Mouse (Mus musculus): ENCODE measurements around the gene Ptcd2. TPM values are rescaled to one million over a fixed set of nuclear protein-coding genes. Genes with fewer than 3 reads are reported as not detected.

Gene Ptcd2
- 10 to 100 TPM; 30.8 to 39.7 TPM for total RNA-seq (2021)
- polyA plus RNA-seq (2012; rRNA removed), result 10.0 and 15.0 TPM in 2 replicates
- long read RNA-seq, transcript Ptcd2-201 (10 exons, 1,704 nt), result major isoform, 29 of 31 reads
- long read RNA-seq, partial matches to known transcripts, result 2 of 31 reads
- long read RNA-seq, other reads (novel, unspliced or antisense), result 0 of 31 reads

DNA sequence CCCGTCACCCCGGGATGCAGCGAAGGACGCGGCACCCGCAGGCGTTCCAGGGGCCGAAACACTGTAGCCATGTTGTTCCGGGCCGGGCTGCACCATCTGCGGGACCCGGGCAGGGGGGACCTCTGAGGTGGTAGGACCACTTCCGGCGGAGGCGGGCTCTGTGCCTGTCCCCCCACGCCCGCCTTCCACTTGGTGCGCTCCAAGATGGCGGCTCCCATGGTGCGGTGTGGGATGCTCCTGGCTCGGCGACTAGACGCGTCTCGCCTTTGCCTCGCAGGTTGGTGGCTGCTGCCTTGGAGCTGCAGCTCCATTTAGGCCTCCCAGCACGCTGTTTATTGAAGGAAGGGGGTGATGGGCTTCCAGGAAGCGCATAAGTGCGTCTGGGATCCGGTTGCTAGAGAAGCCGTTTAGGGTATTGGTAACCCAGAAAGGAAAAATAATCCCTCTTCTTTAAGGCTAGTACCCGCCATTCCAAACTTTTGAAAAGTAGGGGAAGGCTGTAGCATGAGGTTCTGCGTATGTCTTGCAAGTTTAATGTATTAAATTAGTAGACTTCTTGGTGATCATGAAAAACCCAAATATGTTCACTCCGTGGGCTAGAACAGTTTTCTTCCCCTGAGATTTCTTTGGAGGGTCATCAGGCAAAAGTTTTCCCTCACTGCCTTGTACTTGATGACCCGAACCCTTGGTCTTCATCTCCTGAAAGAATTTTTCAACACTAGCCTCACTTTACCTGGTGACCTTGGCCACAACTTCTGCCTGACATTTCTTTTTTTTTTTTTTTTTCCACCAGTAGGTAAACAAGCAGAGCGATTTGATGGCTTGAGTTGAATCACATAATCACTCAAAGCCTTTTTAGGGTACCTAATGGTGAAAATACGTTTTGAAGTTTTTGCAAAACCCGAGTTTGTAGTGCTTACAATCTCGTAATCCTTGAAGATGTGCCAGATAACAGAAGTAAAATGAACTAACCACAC lies at the start of gene Ptcd2, which contains the start of gene Mrps27:
Ptcd2 (minus strand) TSS at position 107 of the 977 bp plus-strand sequence.
Mrps27 (plus strand) TSS at position 188 of the 977 bp plus-strand sequence.
- peak; percentile 99 for DNase-seq

DNA sequence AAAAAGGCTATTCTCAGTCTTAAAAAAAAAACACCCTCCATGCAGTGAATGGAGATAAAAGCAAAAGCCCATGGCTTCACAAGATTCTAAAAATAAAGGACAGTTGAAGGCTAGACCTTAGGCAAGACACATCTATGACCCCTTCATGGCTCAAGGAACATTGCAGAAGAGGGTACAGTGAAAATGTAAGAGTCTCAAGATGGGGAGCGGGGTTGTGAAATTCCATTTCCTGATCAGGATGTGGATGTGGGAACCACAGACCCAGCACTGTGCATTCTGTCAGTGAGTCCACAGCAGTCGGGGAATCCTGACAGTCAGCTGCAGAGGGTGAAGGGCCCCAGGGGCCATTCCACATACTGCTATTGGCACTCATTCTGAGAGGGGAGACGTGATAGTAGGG lies 48.6 kb upstream of the Ptcd2 start:
- no peak for DNase-seq

DNA sequence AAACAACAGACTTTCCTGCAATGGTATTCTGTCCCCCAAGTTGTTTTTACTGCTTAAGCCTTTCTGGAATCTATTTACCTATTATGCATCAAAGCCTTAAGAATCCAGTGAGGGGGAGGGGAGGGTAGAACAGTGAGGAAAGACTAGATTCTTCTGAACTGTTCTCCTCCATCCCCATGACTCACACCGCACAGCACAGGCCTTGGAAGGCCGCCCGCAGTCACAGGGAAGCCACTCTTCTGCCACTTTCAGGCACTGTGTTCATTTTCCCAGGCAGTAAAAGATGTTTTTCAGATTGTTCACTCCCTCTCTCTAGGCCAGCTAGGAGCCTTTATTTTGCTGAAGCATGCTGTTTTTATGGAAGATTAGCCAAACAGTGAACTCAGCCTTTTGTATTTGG lies 46.9 kb upstream of the Ptcd2 start:
- DNase-seq, result peak; percentile 91

DNA sequence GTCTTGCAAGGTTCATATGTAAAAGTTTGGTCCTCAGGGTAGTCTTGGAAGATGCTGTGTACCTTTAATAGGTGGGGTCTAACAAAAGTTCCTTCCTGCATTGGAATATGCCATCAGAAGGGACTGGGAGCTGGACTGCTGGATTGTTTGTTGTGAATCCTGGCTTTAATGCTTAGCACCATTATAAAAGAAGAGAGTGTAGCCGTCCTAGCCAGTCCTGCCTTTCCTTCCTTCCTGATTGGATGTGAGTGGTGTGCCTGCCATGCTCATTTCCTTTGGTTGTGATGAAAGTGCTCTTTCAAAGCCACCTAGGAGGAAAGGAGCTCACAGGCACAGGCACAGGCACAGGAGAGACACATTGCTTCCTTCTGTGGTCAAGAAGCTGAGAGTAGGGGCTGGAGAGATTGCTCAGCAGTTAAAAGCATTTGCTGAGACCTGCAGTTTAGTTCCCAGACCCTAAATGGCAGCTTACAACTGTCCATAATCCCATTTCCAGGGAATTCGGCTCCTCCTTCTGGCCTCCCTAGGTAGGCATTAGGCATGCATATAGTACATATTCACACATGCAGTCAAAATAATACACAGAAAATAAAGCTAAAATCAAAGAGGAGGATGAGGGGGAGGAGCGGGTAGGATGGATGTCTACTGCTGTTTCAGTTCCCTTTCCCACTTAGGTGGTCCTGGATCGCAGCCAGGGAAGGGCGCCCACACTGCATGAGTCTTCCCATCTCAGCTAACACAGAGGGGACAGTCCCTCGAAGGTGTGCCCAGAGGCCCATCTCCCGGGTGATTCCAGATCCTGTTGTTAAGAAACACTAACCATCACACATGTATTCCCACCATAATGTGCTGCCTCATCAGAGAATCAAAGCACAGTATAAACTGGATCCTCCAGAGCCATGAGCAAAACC lies 43.7 kb upstream of the Ptcd2 start:
- no peak for DNase-seq

DNA sequence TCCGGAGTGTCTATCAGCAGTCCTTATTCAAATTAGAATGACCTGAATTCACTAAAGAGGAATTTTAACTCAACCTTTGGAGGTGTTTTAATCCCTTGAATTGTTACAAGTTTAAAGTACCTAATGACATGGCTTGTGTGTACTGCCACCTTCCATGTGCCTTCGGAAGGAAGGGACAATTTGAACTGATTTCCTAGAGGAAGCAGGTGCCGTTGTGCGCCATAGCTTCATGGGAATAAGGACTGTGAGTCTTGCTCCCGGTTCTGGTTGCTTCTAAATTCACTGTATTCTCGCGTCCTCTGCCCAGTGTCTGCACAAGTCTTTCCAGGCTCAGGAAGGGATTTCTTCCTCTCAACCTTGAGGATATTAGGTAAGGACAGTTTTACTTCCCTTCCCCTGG lies 41.8 kb upstream of the Ptcd2 start:
- DNase-seq, result no peak

DNA sequence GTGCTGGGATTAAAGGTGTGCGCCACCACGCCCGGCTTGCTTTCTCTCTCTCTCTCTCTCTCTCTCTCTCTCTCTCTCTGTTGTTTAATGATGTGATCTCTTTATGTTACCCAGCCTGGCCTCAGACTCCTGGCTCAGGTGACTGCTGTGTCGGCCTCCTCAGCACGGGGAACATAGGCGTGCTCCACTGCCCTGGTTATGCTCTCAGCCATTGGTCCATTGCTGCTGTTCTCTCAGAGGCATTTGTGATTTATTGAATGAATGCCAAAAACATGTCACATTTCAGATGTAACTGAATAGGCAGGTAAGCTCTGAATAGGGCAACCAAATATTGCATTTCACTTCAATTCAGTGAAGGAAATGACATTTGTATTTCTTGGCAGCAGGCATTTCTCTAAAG lies 41.4 kb upstream of the Ptcd2 start:
- DNase-seq, result no peak

DNA sequence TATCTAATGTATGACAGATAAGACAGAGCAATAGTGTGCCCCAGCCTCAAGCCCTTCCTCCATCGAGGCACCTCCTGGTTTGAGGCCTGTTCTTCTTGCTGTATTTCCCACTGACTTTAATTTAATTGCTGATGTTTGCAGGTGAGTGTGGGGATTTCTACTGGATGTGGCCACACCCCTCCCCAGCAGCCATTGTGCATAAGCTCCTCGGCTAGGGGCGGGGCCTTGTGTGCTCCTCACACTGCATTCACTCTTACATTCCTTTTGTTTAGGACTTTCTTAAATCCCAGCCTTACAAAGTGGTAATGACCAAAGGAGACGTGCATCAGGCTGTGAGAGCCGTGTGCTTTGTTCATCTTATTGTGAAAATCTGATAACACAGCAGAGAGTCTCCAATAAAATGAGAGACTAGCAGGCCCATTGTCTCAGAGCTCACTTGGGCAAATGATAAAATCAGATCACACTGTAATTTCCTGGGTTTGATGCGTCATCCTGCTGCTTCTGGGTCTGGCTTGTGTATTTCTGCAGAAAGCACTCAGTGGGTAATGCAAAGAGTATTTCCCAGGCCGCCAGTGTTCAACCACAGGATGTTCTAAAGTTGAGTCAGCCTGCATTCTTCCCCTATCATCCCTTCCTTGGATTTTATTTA lies 40.2 kb upstream of the Ptcd2 start:
- DNase-seq, result no peak

DNA sequence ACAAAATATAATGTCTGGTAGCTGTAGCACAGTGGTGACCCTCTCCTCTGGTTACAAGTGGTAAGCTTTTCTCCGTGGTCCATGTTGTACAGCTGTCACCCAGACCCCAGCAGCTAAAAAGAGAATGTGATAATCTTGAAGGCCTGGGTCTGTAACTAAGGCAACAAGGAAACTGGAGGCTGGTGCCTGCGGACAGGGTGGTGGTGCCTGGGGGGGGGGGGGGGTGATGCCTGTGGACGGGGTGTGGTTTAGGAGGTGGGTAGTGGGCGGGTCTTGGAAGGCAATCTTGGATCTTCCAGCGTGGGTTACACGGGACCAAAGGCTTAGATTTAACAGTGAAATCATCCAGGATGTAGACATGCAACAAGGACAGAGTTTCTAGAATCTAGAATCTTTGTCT lies 37.9 kb upstream of the Ptcd2 start:
- DNase-seq, result no peak

DNA sequence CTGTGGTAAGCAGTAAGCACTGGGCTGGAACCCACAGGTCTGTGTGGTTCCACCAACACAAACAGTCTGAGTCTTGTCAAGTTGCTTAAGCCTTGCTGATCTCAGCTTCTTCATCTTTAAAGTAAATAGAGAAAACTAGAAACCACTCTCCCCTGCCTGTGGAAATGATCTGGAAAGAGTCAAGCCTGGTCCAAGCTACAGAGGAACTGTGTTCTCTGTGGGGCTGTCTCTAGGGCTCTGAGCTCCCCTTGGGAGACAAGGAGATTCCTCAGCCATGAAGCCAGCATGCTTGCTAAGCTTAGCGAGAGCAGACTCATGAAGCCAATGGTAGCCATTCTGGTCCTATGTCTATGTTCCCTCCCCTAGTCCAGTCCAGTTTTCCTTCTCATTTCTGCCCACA lies 33.7 kb upstream of the Ptcd2 start:
- DNase-seq, result no peak

DNA sequence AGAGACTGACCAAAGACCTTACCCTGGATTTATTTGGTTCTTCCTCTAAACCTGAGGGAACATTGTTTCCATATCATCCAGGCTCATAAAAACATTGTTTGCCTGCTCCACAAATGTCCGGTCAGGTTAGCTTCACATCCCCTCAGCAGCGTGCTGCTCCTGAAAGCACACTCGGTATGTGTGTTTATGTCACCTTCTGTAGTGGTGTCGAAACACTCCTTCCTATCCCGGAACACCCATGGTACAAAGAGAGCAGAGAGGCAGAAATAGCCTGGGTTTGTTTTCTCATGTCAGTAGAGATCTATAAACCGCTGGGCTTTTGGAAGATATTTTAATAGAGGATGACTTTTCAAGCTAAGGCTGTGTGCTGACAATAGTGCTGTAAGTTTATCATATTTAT lies 32.5 kb upstream of the Ptcd2 start:
- DNase-seq, result no peak

DNA sequence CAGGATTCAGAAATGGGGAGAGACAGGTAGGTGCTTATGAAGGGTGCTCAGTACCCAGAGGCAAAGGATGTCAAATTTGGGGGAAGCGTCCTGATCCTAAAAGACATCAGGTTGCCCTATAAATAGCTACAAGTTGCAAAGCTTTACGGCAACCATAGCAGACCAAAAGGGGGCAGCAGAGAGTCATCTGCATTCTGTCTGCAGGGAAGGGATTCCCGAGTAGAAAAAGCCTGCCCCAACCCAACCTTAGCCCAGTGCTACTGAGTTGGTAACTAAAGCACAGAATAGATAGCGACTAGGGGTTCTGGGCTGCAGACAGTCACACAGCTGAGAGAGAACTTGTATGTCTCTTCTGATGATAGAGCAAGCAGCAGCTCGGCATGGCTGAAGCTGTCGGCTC lies 31.0 kb upstream of the Ptcd2 start:
- DNase-seq, result peak; percentile 81

DNA sequence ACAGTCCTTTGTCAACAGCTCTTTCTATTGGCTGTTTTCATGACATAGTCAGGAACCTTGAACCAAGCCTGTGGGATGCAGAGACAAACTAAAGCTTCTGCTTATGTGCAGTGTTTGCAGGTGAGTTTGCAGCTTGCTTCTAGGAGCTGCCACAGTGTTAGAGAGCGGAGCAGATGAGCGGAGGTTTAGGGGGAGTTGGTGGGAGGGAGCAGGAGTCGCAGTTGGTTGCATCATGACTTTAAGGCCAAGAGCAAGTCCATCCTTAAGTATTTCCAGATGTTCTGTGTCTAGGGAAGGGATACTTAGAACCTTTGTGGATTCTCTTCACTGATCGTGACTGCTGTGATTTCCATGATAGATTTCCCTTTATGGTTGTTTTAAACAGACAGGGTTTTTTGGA lies 29.7 kb upstream of the Ptcd2 start:
- no peak for DNase-seq

DNA sequence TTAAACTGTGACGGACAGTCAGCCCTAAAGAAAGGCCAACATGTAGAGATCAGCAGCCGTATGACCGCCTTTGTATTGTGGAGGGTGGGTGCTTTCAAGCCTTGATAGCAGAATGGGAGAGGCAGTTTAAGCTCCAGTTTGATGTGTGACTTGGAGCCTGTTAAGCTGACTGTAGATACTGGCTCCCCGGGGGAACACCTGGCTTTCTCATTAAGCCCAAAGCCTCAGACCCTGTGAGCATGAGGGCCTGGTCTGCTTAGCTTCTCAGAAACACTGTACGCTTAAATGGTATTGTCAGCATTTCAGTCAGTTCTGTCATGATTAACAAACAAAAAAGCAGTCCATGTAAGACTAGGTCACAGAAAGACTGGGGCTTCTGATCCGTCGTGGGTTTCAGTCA lies 29.2 kb upstream of the Ptcd2 start:
- no peak for DNase-seq

DNA sequence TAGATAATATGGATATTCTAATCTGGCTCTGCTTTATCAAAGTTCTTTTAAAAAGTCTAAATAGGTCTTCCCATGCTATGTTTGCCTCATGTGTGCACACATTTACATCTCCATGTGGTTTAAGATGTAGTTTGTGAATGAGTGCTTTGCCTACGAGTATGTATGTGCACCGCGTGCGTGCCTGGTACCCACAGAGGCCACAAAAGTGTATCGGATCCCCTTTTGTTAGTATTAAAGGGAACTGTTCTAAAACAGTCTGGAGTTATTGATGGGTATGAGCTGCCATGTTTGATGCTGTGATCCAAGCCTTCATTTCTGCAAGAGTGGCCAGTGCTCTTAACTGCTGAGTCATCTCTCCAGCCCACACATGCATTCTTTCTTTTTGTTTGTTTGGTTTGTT lies 26.8 kb upstream of the Ptcd2 start:
- no peak for DNase-seq

DNA sequence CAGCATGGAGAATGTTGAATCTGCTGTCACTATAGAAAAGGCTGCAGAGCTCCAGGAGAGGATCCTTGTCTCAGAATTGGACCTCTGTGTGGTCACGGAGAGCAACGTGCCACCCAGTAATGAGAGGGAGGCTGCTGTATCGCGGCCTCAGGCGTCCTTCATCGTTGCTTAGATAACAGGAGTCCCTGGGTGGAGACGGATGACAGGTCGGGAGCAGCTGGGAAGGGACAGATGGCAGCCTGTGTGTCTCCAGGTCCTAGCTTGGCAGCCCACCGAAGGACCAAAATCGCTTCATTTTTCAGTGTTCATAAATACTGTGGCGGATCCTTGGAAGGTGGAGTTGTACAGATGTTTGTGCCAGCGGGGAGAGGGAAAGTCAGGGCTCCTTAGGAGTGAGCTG lies 24.6 kb upstream of the Ptcd2 start:
- no peak for DNase-seq

DNA sequence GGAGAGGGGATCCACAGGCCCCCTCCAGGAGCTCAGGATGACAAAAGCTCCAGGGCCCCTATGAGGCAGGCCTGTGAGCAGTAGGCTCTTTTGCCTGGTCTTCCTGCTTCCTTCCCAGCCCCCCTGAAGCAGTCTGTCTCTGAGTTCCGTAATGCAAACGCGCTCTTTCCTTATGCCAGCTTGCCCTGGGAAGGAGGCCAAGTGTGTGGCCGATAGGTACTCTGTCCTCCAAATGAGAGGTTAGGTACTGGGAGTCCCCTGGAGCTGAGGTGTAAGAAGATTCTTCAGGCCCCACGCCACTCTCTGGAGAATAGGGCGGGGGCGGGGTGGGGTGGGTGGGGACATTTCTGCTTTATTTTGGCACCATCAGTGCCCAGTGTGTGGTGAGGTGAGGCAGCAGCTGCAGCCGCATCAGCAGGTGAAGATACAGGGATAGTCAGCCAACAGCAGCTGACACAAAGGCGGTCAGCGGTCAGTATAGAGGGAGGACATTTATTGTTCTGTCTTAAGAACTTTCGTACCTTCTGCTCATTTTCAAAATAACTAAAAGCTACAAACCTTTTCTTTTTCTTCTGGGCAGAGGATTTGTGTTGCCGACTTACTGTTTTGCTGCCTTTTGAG lies 23.2 kb upstream of the Ptcd2 start:
- DNase-seq, result no peak

DNA sequence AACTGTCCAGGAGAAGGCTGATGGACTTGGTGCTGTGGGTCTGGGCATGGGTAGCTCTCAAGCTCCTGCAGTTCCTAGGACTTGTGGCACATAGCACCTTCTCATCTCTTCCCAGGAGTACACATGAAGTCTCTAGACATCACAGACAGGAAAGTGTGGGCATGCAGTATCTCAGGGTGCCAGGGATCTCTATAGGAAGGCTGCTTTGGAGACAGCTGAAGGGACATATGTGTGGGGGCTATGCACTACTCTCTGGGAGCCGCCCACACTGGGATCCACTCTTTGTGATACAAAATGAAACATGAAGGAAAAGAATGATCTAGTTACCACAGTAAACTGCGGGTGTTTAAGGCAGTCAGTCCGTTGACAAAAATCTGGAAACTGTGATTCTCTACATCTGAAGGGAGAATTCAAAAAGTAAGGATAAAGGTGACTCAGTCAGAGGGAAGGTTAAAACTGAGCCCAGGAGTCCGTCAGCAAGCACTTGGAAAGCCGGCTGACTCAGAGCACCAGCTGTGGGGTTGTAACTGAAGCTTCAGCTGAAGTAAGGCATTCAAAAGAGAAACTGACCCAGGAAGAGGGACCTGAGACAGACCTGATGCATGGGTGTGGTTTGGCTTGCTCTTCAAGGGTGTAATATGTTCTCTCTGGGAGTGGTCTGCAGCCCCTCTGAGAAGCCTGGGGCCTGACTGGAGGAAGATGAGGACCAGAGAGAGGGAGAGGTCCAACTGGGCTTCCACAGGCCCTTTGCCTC lies 22.1 kb upstream of the Ptcd2 start:
- DNase-seq, result no peak

DNA sequence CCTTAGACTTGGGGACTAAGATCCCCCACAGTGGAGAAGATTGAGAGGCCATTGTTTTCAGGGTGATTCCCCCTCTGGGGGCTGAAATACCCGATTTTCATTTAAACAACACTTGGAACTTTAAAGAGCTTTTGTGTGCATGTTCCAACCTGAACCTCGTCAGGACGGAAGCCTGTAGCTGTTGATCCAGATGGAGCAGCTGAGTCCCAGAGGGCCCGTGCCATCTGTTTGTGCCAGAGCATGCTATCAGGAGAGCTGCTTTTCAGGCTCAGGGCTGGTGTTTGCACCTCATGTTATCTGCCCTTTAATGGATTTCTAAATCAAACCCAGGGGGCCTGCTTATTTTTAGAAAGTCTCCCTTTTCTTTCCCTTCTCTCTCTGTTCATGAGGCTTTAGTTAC lies 19.4 kb upstream of the Ptcd2 start:
- no peak for DNase-seq

DNA sequence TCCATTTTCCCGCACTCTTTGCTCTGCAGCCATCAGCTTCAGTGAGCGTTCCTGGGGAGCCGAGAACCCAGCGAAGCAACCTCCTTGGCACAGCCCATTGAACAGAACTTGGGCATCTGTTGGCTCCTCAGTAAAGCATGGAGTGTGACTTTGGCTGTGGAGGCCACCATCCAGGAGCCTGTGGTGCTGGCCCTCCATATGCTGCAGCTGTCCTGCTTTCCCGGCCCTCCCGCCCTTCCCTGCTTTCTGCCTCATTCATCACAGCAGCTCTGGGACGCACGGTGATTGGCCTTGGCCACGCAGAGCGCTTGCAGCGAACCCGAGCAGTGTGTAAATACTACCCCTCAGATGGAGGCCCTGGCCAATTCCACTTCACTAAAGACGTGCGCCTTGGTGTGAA lies 14.4 kb upstream of the Ptcd2 start:
- DNase-seq, result no peak

DNA sequence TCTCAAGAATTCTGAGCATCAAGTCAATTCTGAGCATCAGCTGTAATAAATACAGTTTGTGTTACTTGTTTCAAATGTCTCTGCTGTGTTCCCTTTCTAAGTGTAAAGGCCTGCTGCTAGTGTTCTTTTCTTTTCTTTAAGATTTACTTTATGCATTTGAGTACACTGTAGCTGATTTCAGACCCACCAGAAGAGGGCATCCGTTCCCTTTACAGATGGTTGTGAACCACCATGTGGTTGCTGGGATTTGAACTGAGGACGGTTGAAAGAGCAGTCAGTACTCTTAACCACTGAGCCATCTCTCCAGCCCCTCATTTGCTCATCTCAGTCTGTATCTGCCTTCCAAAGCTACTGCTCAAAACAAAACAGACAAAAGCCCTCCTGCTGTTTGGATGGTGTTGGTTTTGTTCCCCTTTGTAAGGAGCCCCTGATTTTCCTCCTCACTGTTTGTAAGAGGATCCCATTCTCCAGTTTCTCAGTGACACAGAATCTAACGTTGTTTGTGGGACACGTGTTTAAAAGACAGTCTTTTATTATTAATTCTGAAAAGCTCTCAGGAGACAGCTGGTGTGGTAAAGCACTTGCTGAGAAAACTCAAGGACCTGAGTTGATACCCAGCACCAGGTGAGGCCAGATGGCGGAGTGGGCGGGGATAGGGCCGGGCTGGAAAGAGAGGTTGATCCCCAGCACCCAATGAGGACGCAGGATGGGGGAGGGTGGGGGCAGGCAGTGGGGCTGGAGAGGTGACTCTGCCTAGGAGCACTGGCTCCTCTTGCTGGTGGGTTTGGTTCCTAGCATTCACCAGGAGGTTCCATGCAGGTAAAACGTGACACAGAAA lies 12.1 kb upstream of the Ptcd2 start:
- DNase-seq, result no peak
